Mouse (Mus musculus) liver, postnatal 0 days (tissue): Measurements from ENCODE around the gene Pdhb. TPM values are rescaled to one million over a fixed set of nuclear protein-coding genes. Genes with fewer than 3 reads are reported as not detected.

ENCODE experiments used
- ATAC-seq: fragments of 200-750 bp; cut with Nextera tagmentation; 2 replicates; pipeline ENCODE4 v1.8.0; 2017; ENCODE audit warnings: mild to moderate bottlenecking, moderate library complexity
- DNase-seq: peaks from one replicate; pipeline ENCODE4 v3.0.0-alpha.2; 2016
- H3K27ac ChIP-seq: fragments of 300-500 bp; sonication (generic); 2 replicates; pipeline ENCODE4 v1.5.1; 2014; ENCODE audit warnings: antibody characterized with exemption, moderate library complexity, mild to moderate bottlenecking, low read depth
- H3K27me3 ChIP-seq: fragments of 300-500 bp; sonication (generic); 2 replicates; pipeline ENCODE4 v1.6.1; 2014; ENCODE audit warnings: low read length, control low read depth, mixed read lengths; ENCODE audit not compliant: insufficient read depth
- H3K36me3 ChIP-seq: fragments of 300-500 bp; sonication (generic); replicated peaks from 2 replicates; pipeline ENCODE4 v1.6.1; 2014; ENCODE audit warnings: mild to moderate bottlenecking, control low read depth, low read length, moderate library complexity, mixed read lengths; ENCODE audit not compliant: insufficient read depth
- H3K4me1 ChIP-seq: fragments of 300-500 bp; sonication (generic); 2 replicates; pipeline ENCODE4 v1.6.1; 2014; ENCODE audit warnings: antibody characterized with exemption, mild to moderate bottlenecking, control low read depth; ENCODE audit not compliant: insufficient read depth
- H3K4me2 ChIP-seq: fragments of 300-500 bp; sonication (generic); 2 replicates; pipeline ENCODE4 v1.6.1; 2014; ENCODE audit warnings: low read depth, mild to moderate bottlenecking, low read length, moderate library complexity, mixed read lengths
- H3K4me3 ChIP-seq: fragments of 300-500 bp; sonication (generic); 2 replicates; pipeline ENCODE4 v1.5.1; 2014; ENCODE audit warnings: low read depth, low read length
- H3K9ac ChIP-seq: fragments of 300-500 bp; sonication (generic); replicated peaks from 2 replicates; pipeline ENCODE4 v1.6.1; 2014; ENCODE audit warnings: mild to moderate bottlenecking, moderate library complexity
- H3K9me3 ChIP-seq: fragments of 300-500 bp; sonication (generic); 2 replicates; pipeline ENCODE4 v1.6.1; 2016; ENCODE audit warnings: mild to moderate bottlenecking, control low read depth, low read length, mixed read lengths
- CTCF ChIP-seq: sonication (generic); IDR thresholded peaks from 2 replicates; pipeline ENCODE4 v1.5.1; 2016; ENCODE audit warnings: antibody characterized with exemption, low read depth
- EP300 ChIP-seq: IDR thresholded peaks from 2 replicates; pipeline ENCODE4 v1.6.1; 2016; ENCODE audit warnings: antibody characterized with exemption, low read depth, mild to moderate bottlenecking
- WGBS: fragments of 180-500 bp; shearing (Covaris S2); extraction: QIAGEN DNeasy Blood & Tissue Kit; methylation state at CpG from one replicate; pipeline ENCODE4 v1.1.7; 2014; ENCODE audit not compliant: insufficient replicate concordance; 5-methylcytosine and 5-hydroxymethylcytosine counted together
- polyA plus RNA-seq: library from polyadenylated mRNA; unstranded; fragments of >200 nt; fragmentation: Nextera tagmentation; extraction: Ambion mirVana; gene quantifications from 2 replicates; pipeline ENCODE4 v1.2.1, GENCODE M21; 2015

Gene Pdhb
- polyA plus RNA-seq, 1 experiment from 2014 or later, result 125 TPM

- 84% methylated on average over 3 of the region's 3 CpGs for WGBS
- ATAC-seq (no peak), DNase-seq (no peak)
- H3K4me1 ChIP-seq, result no peaks in the 10 kb centered on the region
- H3K27ac ChIP-seq, result no peak overlapping the region
- H3K36me3 ChIP-seq, result peaks cover 49% of the 10 kb centered on the region
- no peaks in the 10 kb centered on the region for H3K9me3 ChIP-seq
- H3K9ac ChIP-seq, result no peak overlapping the region
- H3K4me3 ChIP-seq, result no peak overlapping the region
- no peak for TF ChIP-seq EP300
- no peak for TF ChIP-seq CTCF
- no peak overlapping the region for H3K4me2 ChIP-seq
- H3K27me3 ChIP-seq, result no peaks in the 10 kb centered on the region
Measured at GRCm38 (mm10) chr14:8158721-8159120, 14.1 kb downstream of the Pdhb start.

- no peaks in the 10 kb centered on the region for H3K9me3 ChIP-seq
- TF ChIP-seq CTCF (peak; percentile 60), EP300 (no peak)
- H3K36me3 ChIP-seq, result peaks cover 47% of the 10 kb centered on the region
- H3K27me3 ChIP-seq, result no peaks in the 10 kb centered on the region
- no peak overlapping the region for H3K9ac ChIP-seq
- no peak overlapping the region for H3K27ac ChIP-seq
- no peak for ATAC-seq
- DNase-seq, result no peak
- no peak overlapping the region for H3K4me2 ChIP-seq
- no peak overlapping the region for H3K4me3 ChIP-seq
- H3K4me1 ChIP-seq, result no peaks in the 10 kb centered on the region
- WGBS, result 53% methylated on average over 3 of the region's 3 CpGs
Measured at GRCm38 (mm10) chr14:8156947-8157346, 15.9 kb downstream of the Pdhb start.

GRCm38 (mm10) chr14:8154072-8154471 lies 18.8 kb downstream of the Pdhb start:
- no peaks in the 10 kb centered on the region for H3K4me1 ChIP-seq
- H3K9ac ChIP-seq, result no peak overlapping the region
- no peak for ATAC-seq
- H3K4me3 ChIP-seq, result no peak overlapping the region
- no peaks in the 10 kb centered on the region for H3K27me3 ChIP-seq
- H3K4me2 ChIP-seq, result no peak overlapping the region
- TF ChIP-seq EP300, result no peak
- TF ChIP-seq CTCF, result no peak
- peaks cover 40% of the 10 kb centered on the region for H3K36me3 ChIP-seq
- no peaks in the 10 kb centered on the region for H3K9me3 ChIP-seq
- no peak overlapping the region for H3K27ac ChIP-seq
- WGBS, result 54% methylated on average over 3 of the region's 3 CpGs
- no peak for DNase-seq

- DNase-seq (no peak), ATAC-seq (no peak)
- no peaks in the 10 kb centered on the region for H3K4me1 ChIP-seq
- H3K36me3 ChIP-seq, result peaks cover 40% of the 10 kb centered on the region
- H3K9me3 ChIP-seq, result no peaks in the 10 kb centered on the region
- H3K27me3 ChIP-seq, result no peaks in the 10 kb centered on the region
- H3K27ac ChIP-seq, result no peak overlapping the region
- TF ChIP-seq CTCF, result no peak
- no peak for TF ChIP-seq EP300
- H3K4me3 ChIP-seq, result no peak overlapping the region
- no peak overlapping the region for H3K9ac ChIP-seq
- H3K4me2 ChIP-seq, result no peak overlapping the region
- WGBS, result 88% methylated on average over 5 of the region's 5 CpGs
Measured at GRCm38 (mm10) chr14:8151757-8152156, 21.1 kb downstream of the Pdhb start.

- no peak overlapping the region for H3K9ac ChIP-seq
- peaks cover 48% of the 10 kb centered on the region for H3K36me3 ChIP-seq
- H3K27ac ChIP-seq, result no peak overlapping the region
- TF ChIP-seq EP300, result no peak
- TF ChIP-seq CTCF, result no peak
- H3K4me1 ChIP-seq, result no peaks in the 10 kb centered on the region
- DNase-seq (no peak), ATAC-seq (no peak)
- WGBS, result 91% methylated on average over 8 of the region's 8 CpGs
- H3K27me3 ChIP-seq, result no peaks in the 10 kb centered on the region
- H3K9me3 ChIP-seq, result no peaks in the 10 kb centered on the region
- H3K4me3 ChIP-seq, result no peak overlapping the region
- H3K4me2 ChIP-seq, result no peak overlapping the region
Measured at GRCm38 (mm10) chr14:8148842-8149241, 24.0 kb downstream of the Pdhb start.

GRCm38 (mm10) chr14:8146611-8147223 lies 26.1 kb downstream of the Pdhb start:
- no peak overlapping the region for H3K27ac ChIP-seq
- peaks cover 45% of the 10 kb centered on the region for H3K36me3 ChIP-seq
- H3K9ac ChIP-seq, result no peak overlapping the region
- DNase-seq (no peak), ATAC-seq (no peak)
- 70% methylated on average over 11 of the region's 11 CpGs for WGBS
- H3K4me2 ChIP-seq, result no peak overlapping the region
- H3K27me3 ChIP-seq, result no peaks in the 10 kb centered on the region
- H3K4me3 ChIP-seq, result no peak overlapping the region
- TF ChIP-seq CTCF (no peak), EP300 (no peak)
- H3K9me3 ChIP-seq, result no peaks in the 10 kb centered on the region
- no peaks in the 10 kb centered on the region for H3K4me1 ChIP-seq
